Mouse (Mus musculus): ENCODE data around the gene Tns3.

DNA sequence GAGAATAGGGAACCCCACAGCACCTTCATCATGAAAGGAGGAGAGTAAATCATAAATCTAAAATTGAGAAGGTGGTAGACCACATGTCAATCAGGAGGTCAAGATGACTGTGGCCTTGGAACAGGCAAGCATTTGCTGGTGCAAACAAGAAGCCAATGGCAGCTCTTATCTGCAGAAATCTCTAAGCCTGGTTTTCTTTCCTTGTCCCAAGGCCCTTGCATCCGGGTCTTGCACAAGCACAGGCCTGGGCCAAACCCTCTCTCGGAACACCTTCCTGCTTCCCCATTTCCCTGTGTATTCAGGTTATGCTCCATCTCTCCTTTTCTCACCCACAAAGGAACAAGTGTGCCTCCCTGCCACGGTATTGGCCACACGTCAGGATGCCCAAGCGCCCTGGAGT lies 35.0 kb downstream of the Tns3 start:
- TF ChIP-seq POLR2A (IDR thresholded peaks at IDR 0.05; ENCODE audit: insufficient read length, low read depth) (no peak), USF1 (IDR thresholded peaks at IDR 0.05; ENCODE audit: low read depth) (no peak), TCF3 (IDR thresholded peaks at IDR 0.05; ENCODE audit: insufficient read length, low read depth) (no peak), MAX (IDR thresholded peaks at IDR 0.05; ENCODE audit: low read depth) (no peak), POLR2AphosphoS2 (IDR thresholded peaks at IDR 0.05; ENCODE audit: insufficient read length, low read depth) (no peak), MYOD1 (IDR thresholded peaks at IDR 0.05; ENCODE audit: control insufficient read depth in 1 of 3, insufficient read length in 2 of 3, low read depth in 2 of 3) (no peak), E2F4 (IDR thresholded peaks at IDR 0.05; ENCODE audit: insufficient read depth) (no peak), CEBPB (IDR thresholded peaks at IDR 0.05; ENCODE audit: insufficient read depth, poor library complexity, severe bottlenecking) (no peak), TCF12 (IDR thresholded peaks at IDR 0.05; ENCODE audit: insufficient read depth, poor library complexity, severe bottlenecking) (no peak)
